10 mouse cellular contexts compared by ENCODE assay signal in the genomic region with DNA sequence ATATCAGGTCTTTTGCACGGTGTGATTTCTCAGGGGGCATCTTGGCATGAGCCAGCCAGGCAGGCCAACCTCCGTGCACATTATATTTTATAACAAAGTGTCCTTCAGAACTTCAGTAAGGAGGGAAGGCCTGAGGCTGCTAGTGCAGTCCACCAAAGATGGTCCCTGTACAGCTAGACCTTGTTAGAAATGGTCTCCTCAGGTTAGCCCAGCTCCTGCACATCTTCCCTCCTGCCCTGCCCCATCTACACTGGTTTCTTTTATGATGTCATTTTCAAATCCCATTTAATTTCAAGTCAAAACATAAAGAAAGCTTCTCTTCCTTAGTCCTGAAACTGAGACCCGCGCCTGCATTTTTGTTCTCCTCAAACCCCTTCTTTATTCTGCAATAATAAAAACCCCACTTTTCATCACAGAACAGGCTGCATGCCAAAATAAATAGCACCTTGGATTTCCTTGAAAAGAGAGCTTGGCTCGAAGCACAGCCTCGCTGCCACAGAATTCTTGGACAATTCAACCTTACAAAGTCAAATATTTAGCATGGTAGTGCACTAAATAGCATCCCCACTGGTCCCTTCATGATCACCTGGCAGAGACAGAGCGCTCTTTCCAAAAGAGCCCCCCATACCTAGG. TPM values are rescaled to one million over a fixed set of nuclear protein-coding genes. Genes with fewer than 3 reads are reported as not detected.
DNase-seq lines count a peak whose midpoint lies in the region; ATAC-seq lines count a peak whose summit lies in the region.
"Had no signal": no experiment of that assay in that cellular context is flagged by ENCODE, and none has a peak within 500 bp of the region (broad histone marks: within the 10 kb centered on the region; RNA-seq: fewer than 3 reads in every experiment).

No protein-coding gene starts in this region.

- no peak overlapping the region for H3K9ac ChIP-seq in kidney, embryonic 15.5 days
- H3K9ac ChIP-seq in limb, embryonic 11.5 days (ENCODE audit: low read length) = no peak overlapping the region
- H3K9ac ChIP-seq in neural tube, embryonic 13.5 days = no peak overlapping the region

- WGBS in kidney, embryonic 15.5 days = 63% methylated on average over 7 of the region's 7 CpGs
- WGBS in forebrain, embryonic 10.5 days = 87% methylated on average over 7 of the region's 7 CpGs
- WGBS in limb, embryonic 11.5 days = 73% methylated on average over 7 of the region's 7 CpGs
- WGBS in neural tube, embryonic 13.5 days = 68% methylated on average over 7 of the region's 7 CpGs

- H3K27me3 ChIP-seq in kidney, embryonic 15.5 days = no peaks in the 10 kb centered on the region
- H3K27me3 ChIP-seq in forebrain, embryonic 10.5 days (ENCODE audit: poor library complexity, severe bottlenecking) = peaks cover 10% of the 10 kb centered on the region
- no peaks in the 10 kb centered on the region for H3K27me3 ChIP-seq in limb, embryonic 11.5 days (ENCODE audit: control insufficient read depth, insufficient read depth, low read length)
- no peaks in the 10 kb centered on the region for H3K27me3 ChIP-seq in neural tube, embryonic 13.5 days

- no peaks in the 10 kb centered on the region for H3K9me3 ChIP-seq in kidney, embryonic 15.5 days (replicated peaks)
- H3K9me3 ChIP-seq in forebrain, embryonic 10.5 days = no peaks in the 10 kb centered on the region
- H3K9me3 ChIP-seq in limb, embryonic 11.5 days (ENCODE audit: control insufficient read depth, low read length) = no peaks in the 10 kb centered on the region
- H3K9me3 ChIP-seq in neural tube, embryonic 13.5 days = no peaks in the 10 kb centered on the region

- peak overlapping the region; percentile 59 for H3K4me2 ChIP-seq in kidney, embryonic 15.5 days
- H3K4me2 ChIP-seq in limb, embryonic 11.5 days (ENCODE audit: low read depth, severe bottlenecking) = 0 out of 2 replicates have a peak overlapping the region, but pooled peaks have one; percentile 37
- H3K4me2 ChIP-seq in neural tube, embryonic 13.5 days = peak overlapping the region; percentile 51

- ATAC-seq in kidney, embryonic 15.5 days (replicated peaks; ENCODE audit: low FRiP score) = no peak
- no peak for ATAC-seq in limb, embryonic 11.5 days (ENCODE audit: insufficient number of reproducible peaks, low FRiP score, low TSS enrichment, low read depth)
- 0 out of 2 replicates have a peak, but pooled peaks have one; percentile 20 for ATAC-seq in neural tube, embryonic 13.5 days (ENCODE audit: low read depth)

- H3K4me1 ChIP-seq in kidney, embryonic 15.5 days = peaks cover 15% of the 10 kb centered on the region
- H3K4me1 ChIP-seq in forebrain, embryonic 10.5 days = peaks cover 29% of the 10 kb centered on the region
- peaks cover 16% of the 10 kb centered on the region for H3K4me1 ChIP-seq in limb, embryonic 11.5 days (ENCODE audit: control insufficient read depth, insufficient read depth, low read length)
- peaks cover 18% of the 10 kb centered on the region for H3K4me1 ChIP-seq in neural tube, embryonic 13.5 days (replicated peaks)

- DNase-seq in kidney, adult 11 months = no peak
- no peak for DNase-seq in forebrain, embryonic 10.5 days (ENCODE audit: extremely low spot score, low spot score)
- no peak for DNase-seq in limb, embryonic 11.5 days (ENCODE audit: low spot score)
- DNase-seq in thymus, postnatal 10 days (ENCODE audit: low spot score in 2 of 2) = no peak
- DNase-seq in ovary, postnatal 36 days (ENCODE audit: low spot score) = no peak
- DNase-seq in layer of hippocampus, adult 11-12 months (ENCODE audit: low spot score) = no peak

- peak overlapping the region; percentile 57 for H3K27ac ChIP-seq in kidney, embryonic 15.5 days
- H3K27ac ChIP-seq in forebrain, embryonic 10.5 days = peak overlapping the region; percentile 69
- no peak overlapping the region for H3K27ac ChIP-seq in limb, embryonic 11.5 days (replicated peaks; ENCODE audit: low read depth, low read length)
- no peak overlapping the region for H3K27ac ChIP-seq in neural tube, embryonic 13.5 days (replicated peaks)

- peak overlapping the region; percentile 31 for H3K4me3 ChIP-seq in kidney, embryonic 15.5 days (replicated peaks)
- H3K4me3 ChIP-seq in forebrain, embryonic 10.5 days = peak overlapping the region; percentile 42
- H3K4me3 ChIP-seq in limb, embryonic 11.5 days (ENCODE audit: low read depth, low read length) = no peak overlapping the region
- peak overlapping the region; percentile 22 for H3K4me3 ChIP-seq in neural tube, embryonic 13.5 days
- H3K4me3 ChIP-seq: erythroblast, embryonic 14.5 days had no signal

- peaks cover 9% of the 10 kb centered on the region; the same call in 1 of the 2 replicates for H3K36me3 ChIP-seq in kidney, embryonic 15.5 days
- 0 out of 2 replicates have a peak, but pooled peaks cover under 1% of the 10 kb centered on the region for H3K36me3 ChIP-seq in forebrain, embryonic 10.5 days (replicated peaks)
- no peaks in the 10 kb centered on the region for H3K36me3 ChIP-seq in limb, embryonic 11.5 days (ENCODE audit: control insufficient read depth, insufficient read depth, low read length)
- H3K36me3 ChIP-seq in neural tube, embryonic 13.5 days = no peaks in the 10 kb centered on the region

RNA-seq across cellular contexts. Expression of gene Kank4, which starts 28.1 kb away (rescaled TPM):
- polyA plus RNA-seq in kidney, embryonic 15.5 days (2015; fragmentation: Nextera tagmentation; extraction: Ambion mirVana) = 2.0 and 2.1 TPM in 2 replicates
- 1.4 and 1.6 TPM in 2 replicates for polyA plus RNA-seq in forebrain, embryonic 10.5 days (2016; fragmentation: Nextera tagmentation; extraction: Ambion mirVana)
- polyA plus RNA-seq in limb, embryonic 11.5 days (2014; fragmentation: Nextera tagmentation; extraction: Ambion mirVana) = 3.0 and 3.6 TPM in 2 replicates
- polyA plus RNA-seq in neural tube, embryonic 13.5 days (2015; fragmentation: Nextera tagmentation; extraction: Ambion mirVana) = 0.47 and 0.70 TPM in 2 replicates
- polyA plus RNA-seq: erythroblast, embryonic 14.5 days had no signal

RNA-seq across cellular contexts. Expression of gene I0C0044D17Rik, which starts 34.4 kb away (rescaled TPM):
- polyA plus RNA-seq in kidney, embryonic 15.5 days (2015; fragmentation: Nextera tagmentation; extraction: Ambion mirVana) = not detected in 2 replicates
- not detected in 2 replicates for polyA plus RNA-seq in forebrain, embryonic 10.5 days (2016; fragmentation: Nextera tagmentation; extraction: Ambion mirVana)
- polyA plus RNA-seq in limb, embryonic 11.5 days (2014; fragmentation: Nextera tagmentation; extraction: Ambion mirVana) = not detected in 2 replicates
- not detected in 2 replicates for polyA plus RNA-seq in neural tube, embryonic 13.5 days (2015; fragmentation: Nextera tagmentation; extraction: Ambion mirVana)
- polyA plus RNA-seq: erythroblast, embryonic 14.5 days; testis, adult 2 months had no signal

Comparison
In these comparisons a context has a peak if more than half of its experiments do, and no peak if none do; other contexts are left out.
1. H3K27ac ChIP-seq: peak in kidney, embryonic 15.5 days (single experiment) and forebrain, embryonic 10.5 days (single experiment); none in limb, embryonic 11.5 days (single experiment) and neural tube, embryonic 13.5 days (single experiment).
2. Peak in every context shown above with its lines, with median percentiles within 50 percentile points of each other: H3K4me2 ChIP-seq.